Mouse (Mus musculus) layer of hippocampus, postnatal 14 days (tissue): ENCODE results near the gene Klhl26. TPM values are rescaled to one million over a fixed set of nuclear protein-coding genes. Genes with fewer than 3 reads are reported as not detected.
"Not testable (repeated sequence)": the region's sequence is repeated elsewhere in the genome, so short reads cannot be mapped to it uniquely, and the experiment has no call there.

ENCODE experiments used
- DNase-seq, 2 experiments: peaks; one replicate each; pipeline ENCODE4 v3.0.0; 2021 to 2022; ENCODE audit warnings: low spot score in 2 of 2, mixed read lengths in 1 of 2
- long read RNA-seq, 2 experiments: library from polyadenylated mRNA; stranded (forward); transcript quantifications; one replicate each; pipeline ENCODE4 v2.0.0; 2021
- total RNA-seq, 2 experiments: library from RNA; stranded (reverse); gene quantifications; 2 replicates each; pipeline ENCODE4 v1.2.3; 2021

The Klhl26 gene
- 10 to 100 TPM; 44.7 to 45.5 TPM for total RNA-seq
- long read RNA-seq, experiment 1, transcript Klhl26-202 (2 exons, 2,734 nt), result minor isoform, 9 of 82 reads
- long read RNA-seq, experiment 1, transcript Klhl26-201 (3 exons, 2,991 nt), result major isoform, 42 of 82 reads
- long read RNA-seq, experiment 1, partial matches to known transcripts, result 0 of 82 reads
- long read RNA-seq, experiment 1, other reads (novel, unspliced or antisense), result 30 of 82 reads
- long read RNA-seq, experiment 2, transcript Klhl26-201 (3 exons, 2,991 nt), result major isoform, 57 of 125 reads
- long read RNA-seq, experiment 2, partial matches to known transcripts, result 2 of 125 reads
- long read RNA-seq, experiment 2, other reads (novel, unspliced or antisense), result 62 of 125 reads

- peak; percentile 86 to 93 for DNase-seq
Measured at GRCm38 (mm10) chr8:70476333-70477268, at the start of gene Klhl26. TSS of gene Klhl26 (minus strand) at chr8:70476968.

GRCm38 (mm10) chr8:70522592-70523403 is 46.0 kb upstream of the Klhl26 start:
- peak; percentile 94 to 97 for DNase-seq

GRCm38 (mm10) chr8:70519606-70520005 is 42.8 kb upstream of the Klhl26 start:
- DNase-seq, result no peak

- no peak for DNase-seq
Measured at GRCm38 (mm10) chr8:70519043-70519442, 42.3 kb upstream of the Klhl26 start.

GRCm38 (mm10) chr8:70517940-70518643 is 41.3 kb upstream of the Klhl26 start:
- DNase-seq, result no peak

- DNase-seq, result no peak
Measured at GRCm38 (mm10) chr8:70513441-70513840, 36.7 kb upstream of the Klhl26 start.

GRCm38 (mm10) chr8:70512253-70512903 is 35.6 kb upstream of the Klhl26 start:
- DNase-seq, result no peak

GRCm38 (mm10) chr8:70511770-70512169 is 35.0 kb upstream of the Klhl26 start:
- no peak for DNase-seq

GRCm38 (mm10) chr8:70511174-70511573 is 34.4 kb upstream of the Klhl26 start:
- not testable (repeated sequence) for DNase-seq

GRCm38 (mm10) chr8:70510228-70510915 is 33.6 kb upstream of the Klhl26 start, which contains the start of gene Uba52:
TSS of gene Uba52 (minus strand) at chr8:70510801.
- peak; percentile 97 to 99 for DNase-seq

- DNase-seq, result no peak
Measured at GRCm38 (mm10) chr8:70509281-70509952, 32.6 kb upstream of the Klhl26 start.

- no peak for DNase-seq
Measured at GRCm38 (mm10) chr8:70507027-70507393, 30.2 kb upstream of the Klhl26 start.

- DNase-seq, result peak; percentile 94 to 96
Measured at GRCm38 (mm10) chr8:70506328-70507026, 29.7 kb upstream of the Klhl26 start, which contains the start of gene Rex1bd. TSS of gene Rex1bd (minus strand) at chr8:70506752.

GRCm38 (mm10) chr8:70505698-70506327 is 29.0 kb upstream of the Klhl26 start:
- no peak for DNase-seq

- peak; percentile 77 to 87 for DNase-seq
Measured at GRCm38 (mm10) chr8:70504851-70505250, 28.1 kb upstream of the Klhl26 start.

GRCm38 (mm10) chr8:70504291-70504716 is 27.5 kb upstream of the Klhl26 start:
- peak in 1 of 2 experiments; percentile 65 for DNase-seq

- peak in 1 of 2 experiments; percentile 58 for DNase-seq
Measured at GRCm38 (mm10) chr8:70503062-70503750, 26.4 kb upstream of the Klhl26 start.
